Mouse (Mus musculus) neural tube, embryonic 11.5 days (tissue): ENCODE data around the gene Dnmt1. TPM values are rescaled to one million over a fixed set of nuclear protein-coding genes. Genes with fewer than 3 reads are reported as not detected.

Source experiments
- ATAC-seq: fragments of 200-750 bp; cut with Nextera tagmentation; 2 replicates; pipeline ENCODE4 v1.8.0; 2017; ENCODE audit warnings: moderate number of reproducible peaks, mild to moderate bottlenecking, moderate TSS enrichment, moderate library complexity; ENCODE audit not compliant: insufficient read depth, low FRiP score, low TSS enrichment
- DNase-seq: peaks from one replicate; pipeline ENCODE4 v3.0.0-alpha.2; 2015; ENCODE audit warnings: low spot score
- H3K27ac ChIP-seq: fragments of 300-500 bp; sonication (generic); 2 replicates; pipeline ENCODE4 v1.5.1; 2014; ENCODE audit warnings: low read depth, mild to moderate bottlenecking, low read length
- H3K27me3 ChIP-seq: fragments of 300-500 bp; sonication (generic); 2 replicates; pipeline ENCODE4 v1.6.1; 2014; ENCODE audit warnings: mild to moderate bottlenecking, low read length, mixed read lengths; ENCODE audit not compliant: control insufficient read depth, insufficient read depth
- H3K36me3 ChIP-seq: fragments of 300-500 bp; sonication (generic); 2 replicates; pipeline ENCODE4 v1.6.1; 2014; ENCODE audit warnings: mild to moderate bottlenecking, low read length, moderate library complexity, mixed read lengths; ENCODE audit not compliant: control insufficient read depth, insufficient read depth
- H3K4me1 ChIP-seq: fragments of 300-500 bp; sonication (generic); 2 replicates; pipeline ENCODE4 v1.6.1; 2014; ENCODE audit warnings: low read length, mixed read lengths; ENCODE audit not compliant: control insufficient read depth, insufficient read depth
- H3K4me2 ChIP-seq: fragments of 300-500 bp; sonication (generic); 2 replicates; pipeline ENCODE4 v1.6.1; 2014; ENCODE audit warnings: low read depth, mild to moderate bottlenecking, moderate library complexity
- H3K4me3 ChIP-seq: fragments of 300-500 bp; sonication (generic); 2 replicates; pipeline ENCODE4 v1.5.1; 2014; ENCODE audit warnings: low read depth, low read length
- H3K9ac ChIP-seq: fragments of 300-500 bp; sonication (generic); 2 replicates; pipeline ENCODE4 v1.6.1; 2014; ENCODE audit warnings: mild to moderate bottlenecking, low read length
- H3K9me3 ChIP-seq: fragments of 300-500 bp; sonication (generic); 2 replicates; pipeline ENCODE4 v1.6.1; 2016; ENCODE audit warnings: low read length; ENCODE audit not compliant: control insufficient read depth
- WGBS: fragments of 180-500 bp; shearing (Covaris S2); extraction: QIAGEN DNeasy Blood & Tissue Kit; methylation state at CpG from one replicate; pipeline ENCODE4 v1.1.7; 2014; 5-methylcytosine and 5-hydroxymethylcytosine counted together
- polyA plus RNA-seq: library from polyadenylated mRNA; unstranded; fragments of >200 nt; fragmentation: Nextera tagmentation; extraction: Ambion mirVana; gene quantifications from 2 replicates; pipeline ENCODE4 v1.2.1, GENCODE M21; 2014

Gene Dnmt1
- polyA plus RNA-seq, 1 experiment from 2014 or later, result 72.7 TPM

DNA sequence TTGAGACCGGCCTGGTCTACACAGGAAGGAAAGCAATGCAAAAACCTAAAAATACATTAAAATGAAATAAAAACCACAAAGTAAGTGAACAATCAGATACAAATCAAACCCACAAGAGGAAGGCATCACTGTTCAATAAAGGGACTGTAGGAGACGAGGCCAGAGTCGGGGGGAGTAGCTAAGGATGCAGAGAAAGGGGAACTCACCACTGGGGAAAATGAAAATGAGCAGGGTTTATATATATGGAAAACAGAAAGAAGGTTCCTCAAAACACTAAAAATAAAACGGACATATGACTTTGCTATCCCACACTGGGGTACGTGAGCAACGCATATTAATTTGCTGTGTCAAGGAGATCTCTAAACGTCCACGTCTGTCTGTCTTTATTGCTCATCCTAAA lies 37.4 kb upstream of the Dnmt1 start:
- ATAC-seq, result no peak
- no peak overlapping the region for H3K4me3 ChIP-seq
- no peak overlapping the region for H3K4me2 ChIP-seq
- H3K4me1 ChIP-seq, result no peaks in the 10 kb centered on the region
- no peak overlapping the region for H3K9ac ChIP-seq
- no peaks in the 10 kb centered on the region for H3K27me3 ChIP-seq
- no peak overlapping the region for H3K27ac ChIP-seq
- no peak for DNase-seq
- H3K9me3 ChIP-seq, result no peaks in the 10 kb centered on the region
- WGBS, result 86% methylated on average over 8 of the region's 8 CpGs
- H3K36me3 ChIP-seq, result no peaks in the 10 kb centered on the region

DNA sequence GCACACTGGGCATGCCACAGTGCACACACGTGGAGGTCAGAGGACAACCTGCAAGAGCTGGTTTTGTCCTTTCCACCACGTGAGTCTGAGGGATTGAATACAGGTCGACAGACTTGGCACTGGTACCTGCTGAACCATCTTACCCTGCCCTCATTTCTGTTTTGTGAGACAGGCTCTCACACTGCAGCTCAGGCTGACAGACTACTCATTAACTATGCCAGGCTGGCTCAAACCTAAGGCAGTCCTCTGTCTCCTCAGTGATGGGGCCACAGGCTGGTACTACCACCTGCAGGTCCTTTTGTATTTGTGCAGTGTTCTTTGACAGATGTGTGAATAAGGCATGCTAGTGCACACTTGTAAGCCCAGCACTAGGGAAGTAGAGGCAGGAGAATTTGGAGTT lies 35.4 kb upstream of the Dnmt1 start:
- H3K27ac ChIP-seq, result no peak overlapping the region
- no peak overlapping the region for H3K4me2 ChIP-seq
- H3K27me3 ChIP-seq, result no peaks in the 10 kb centered on the region
- no peaks in the 10 kb centered on the region for H3K9me3 ChIP-seq
- ATAC-seq (no peak), DNase-seq (no peak)
- no peaks in the 10 kb centered on the region for H3K36me3 ChIP-seq
- H3K4me1 ChIP-seq, result peaks cover 4% of the 10 kb centered on the region; the same call in 1 of the 2 replicates
- no peak overlapping the region for H3K9ac ChIP-seq
- H3K4me3 ChIP-seq, result no peak overlapping the region
- 78% methylated on average over 3 of the region's 3 CpGs for WGBS

DNA sequence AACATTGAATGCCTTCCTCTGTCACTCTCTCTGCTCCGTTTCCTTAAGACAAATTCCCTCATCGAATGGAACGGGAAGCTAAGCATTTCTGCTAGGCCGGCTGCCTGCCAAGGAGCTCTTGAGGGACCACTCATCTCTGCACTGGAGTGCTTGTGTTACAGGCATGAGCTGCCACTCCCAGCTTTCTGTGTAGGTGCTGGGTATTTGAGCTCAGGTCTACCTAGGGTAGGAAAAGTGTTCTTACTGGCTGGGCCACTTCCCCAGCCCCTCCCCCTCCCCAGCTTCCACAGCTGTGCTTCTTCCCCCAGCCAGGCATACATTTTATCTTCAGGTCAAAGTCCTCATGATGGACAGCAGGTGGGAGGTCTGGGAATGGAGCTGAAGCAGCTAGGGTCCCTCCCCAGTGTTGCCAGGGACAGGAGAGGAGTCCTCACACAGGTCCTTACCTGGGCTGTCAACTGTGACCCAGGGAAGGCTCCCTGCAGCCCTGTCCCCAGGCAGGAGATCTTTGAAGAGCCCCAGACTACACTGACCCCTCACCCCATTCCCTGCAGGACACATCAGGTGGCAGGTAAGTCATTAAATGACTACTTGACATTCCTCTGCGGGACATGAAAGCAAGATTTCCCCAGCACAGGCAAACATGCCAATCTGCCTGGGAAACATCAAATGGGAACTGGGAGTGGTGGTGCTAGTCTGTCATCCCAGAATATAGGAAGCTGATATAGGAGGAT lies 33.6 kb upstream of the Dnmt1 start:
- Histone ChIP-seq H3K9me3 (no peaks in the 10 kb centered on the region), H3K4me2 (no peak overlapping the region), H3K36me3 (no peaks in the 10 kb centered on the region), H3K27ac (no peak overlapping the region), H3K4me1 (peaks cover 4% of the 10 kb centered on the region; the same call in 1 of the 2 replicates), H3K4me3 (no peak overlapping the region), H3K27me3 (no peaks in the 10 kb centered on the region), H3K9ac (no peak overlapping the region)
- no peak for DNase-seq
- ATAC-seq, result no peak
- WGBS, result 54% methylated on average over 5 of the region's 5 CpGs

DNA sequence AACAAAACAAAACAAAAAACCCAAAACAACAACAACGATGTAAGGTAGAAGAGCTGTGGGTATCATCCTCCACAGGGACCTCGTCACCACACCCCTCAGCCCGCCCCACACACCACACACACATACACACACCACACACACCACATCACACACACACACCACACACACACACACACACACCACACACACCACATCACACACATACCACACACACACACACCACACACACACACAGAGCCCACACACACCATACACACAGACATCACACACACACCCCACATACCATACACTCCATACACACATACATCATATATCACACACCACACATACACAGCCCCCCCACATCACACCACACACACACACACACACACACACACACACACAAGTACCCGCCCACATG lies 31.9 kb upstream of the Dnmt1 start:
- WGBS, result 93% methylated on average over 4 of the region's 4 CpGs
- DNase-seq (no peak), ATAC-seq (no peak)
- Histone ChIP-seq H3K27me3 (0 out of 2 replicates have a peak, but pooled peaks cover 3% of the 10 kb centered on the region), H3K9me3 (no peaks in the 10 kb centered on the region), H3K27ac (no peak overlapping the region), H3K4me3 (no peak overlapping the region), H3K4me2 (no peak overlapping the region), H3K9ac (no peak overlapping the region), H3K36me3 (no peaks in the 10 kb centered on the region), H3K4me1 (peaks cover 4% of the 10 kb centered on the region; the same call in 1 of the 2 replicates)

DNA sequence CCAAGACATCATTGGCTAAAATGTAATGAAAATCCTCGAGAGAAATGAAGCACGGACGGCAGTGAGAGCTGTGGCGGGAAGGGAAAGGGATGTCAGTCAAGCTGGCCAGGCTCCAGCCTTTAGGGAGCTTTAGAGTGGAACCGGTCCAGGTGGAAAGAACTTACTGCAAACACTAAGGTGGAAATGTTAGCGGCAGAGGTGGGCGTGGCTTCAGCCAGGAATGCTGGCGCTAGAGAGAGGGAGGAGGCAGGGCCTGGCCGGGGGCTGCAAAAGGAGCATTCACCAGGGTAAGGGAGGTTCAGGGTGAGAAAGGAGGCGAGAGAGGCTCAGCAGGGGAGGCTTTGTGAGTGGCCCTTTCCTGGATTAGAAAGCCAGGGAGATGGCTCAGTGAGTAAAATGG lies 31.2 kb upstream of the Dnmt1 start:
- no peak for DNase-seq
- H3K4me1 ChIP-seq, result peaks cover 4% of the 10 kb centered on the region; the same call in 1 of the 2 replicates
- H3K4me3 ChIP-seq, result no peak overlapping the region
- 4% methylated on average over 10 of the region's 10 CpGs for WGBS
- H3K9ac ChIP-seq, result peak overlapping the region; percentile 35; the same call in 1 of the 2 replicates
- H3K9me3 ChIP-seq, result no peaks in the 10 kb centered on the region
- H3K27me3 ChIP-seq, result 0 out of 2 replicates have a peak, but pooled peaks cover 3% of the 10 kb centered on the region
- H3K36me3 ChIP-seq, result no peaks in the 10 kb centered on the region
- no peak overlapping the region for H3K4me2 ChIP-seq
- ATAC-seq, result no peak
- H3K27ac ChIP-seq, result no peak overlapping the region

DNA sequence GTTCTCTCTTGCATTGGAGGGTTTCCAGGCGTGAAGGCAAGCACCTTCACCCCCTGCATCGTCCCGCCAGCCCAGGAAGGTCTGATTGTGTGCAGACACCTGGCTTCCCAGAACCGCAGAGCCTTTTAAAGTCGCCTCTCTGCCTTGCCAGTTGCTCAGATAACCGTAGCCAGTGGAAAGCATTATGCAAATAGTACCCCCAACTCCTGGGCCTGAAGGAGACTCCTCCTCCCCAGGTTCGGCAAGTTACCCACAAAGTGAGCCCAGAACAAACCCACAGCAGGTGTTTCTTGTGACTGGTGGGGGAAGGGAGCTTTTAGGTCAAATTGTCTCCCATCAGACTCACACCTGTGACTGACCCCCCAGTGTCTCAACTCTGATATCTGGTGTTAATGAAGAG lies 28.3 kb upstream of the Dnmt1 start:
- Histone ChIP-seq H3K9me3 (no peaks in the 10 kb centered on the region), H3K27me3 (0 out of 2 replicates have a peak, but pooled peaks cover 3% of the 10 kb centered on the region), H3K9ac (no peak overlapping the region), H3K4me2 (no peak overlapping the region), H3K27ac (no peak overlapping the region), H3K4me1 (peaks cover 4% of the 10 kb centered on the region; the same call in 1 of the 2 replicates), H3K4me3 (no peak overlapping the region), H3K36me3 (no peaks in the 10 kb centered on the region)
- WGBS, result 23% methylated on average over 7 of the region's 7 CpGs
- DNase-seq (no peak), ATAC-seq (no peak)

DNA sequence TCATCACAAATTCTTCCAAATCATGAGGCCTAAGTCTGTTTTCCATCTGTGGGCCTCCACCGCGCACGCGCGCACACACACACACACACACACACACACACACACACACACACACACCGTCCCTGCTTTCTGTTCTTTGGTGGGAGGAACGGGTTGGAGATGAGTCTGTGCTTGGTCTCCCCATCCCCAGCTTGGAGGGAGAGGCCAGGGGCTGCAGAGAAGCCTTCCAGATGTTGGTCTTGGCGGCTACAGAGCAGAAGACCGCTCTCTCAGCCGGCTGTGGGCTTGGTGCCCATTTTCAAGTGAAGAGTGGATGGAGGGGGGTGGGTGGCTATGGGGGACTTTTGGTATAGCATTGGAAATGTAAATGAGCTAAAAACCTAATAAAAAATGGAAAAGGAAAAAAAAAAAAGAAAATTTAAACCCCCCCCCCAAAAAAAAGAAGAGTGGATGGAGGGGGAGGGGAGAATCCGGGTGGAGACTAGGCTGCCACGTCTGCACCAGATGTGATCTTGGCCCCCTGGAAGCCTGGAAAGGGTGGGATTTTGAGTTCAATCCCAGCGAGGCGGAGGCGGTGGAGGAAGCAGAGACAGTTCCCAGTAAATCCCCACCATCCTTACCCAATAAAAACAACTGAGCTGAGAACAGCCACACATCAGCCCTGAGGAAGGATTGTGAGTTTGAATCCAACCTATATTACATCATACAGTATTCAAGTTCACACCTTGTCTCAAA lies 27.4 kb upstream of the Dnmt1 start:
- Histone ChIP-seq H3K9ac (no peak overlapping the region), H3K4me3 (no peak overlapping the region), H3K27ac (no peak overlapping the region), H3K4me1 (peaks cover 4% of the 10 kb centered on the region; the same call in 1 of the 2 replicates), H3K36me3 (no peaks in the 10 kb centered on the region), H3K9me3 (no peaks in the 10 kb centered on the region), H3K4me2 (no peak overlapping the region), H3K27me3 (0 out of 2 replicates have a peak, but pooled peaks cover 3% of the 10 kb centered on the region)
- ATAC-seq (no peak), DNase-seq (no peak)
- 65% methylated on average over 15 of the region's 15 CpGs for WGBS

DNA sequence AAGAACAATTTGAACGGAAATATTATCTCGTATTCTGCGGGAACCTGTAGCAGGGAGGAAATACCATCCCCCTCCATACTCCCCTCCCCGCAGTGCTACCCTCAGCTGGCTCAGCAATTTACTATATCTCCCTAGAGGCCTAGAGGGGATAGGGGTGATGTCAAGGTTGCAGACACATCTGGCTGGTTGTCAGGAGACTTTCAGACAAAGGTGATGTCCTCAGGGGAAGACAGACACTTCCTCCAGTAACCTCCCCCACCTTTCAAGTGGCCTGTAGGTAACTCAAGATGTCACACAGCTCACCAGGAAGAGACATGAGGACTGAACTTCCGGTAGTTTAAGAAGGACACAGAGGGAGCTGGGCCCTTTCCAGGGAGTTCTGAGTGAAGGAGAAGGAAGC lies 23.5 kb upstream of the Dnmt1 start:
- 72% methylated on average over 5 of the region's 5 CpGs for WGBS
- H3K4me3 ChIP-seq, result no peak overlapping the region
- no peak overlapping the region for H3K4me2 ChIP-seq
- DNase-seq (no peak), ATAC-seq (no peak)
- H3K9me3 ChIP-seq, result no peaks in the 10 kb centered on the region
- no peak overlapping the region for H3K9ac ChIP-seq
- no peaks in the 10 kb centered on the region for H3K36me3 ChIP-seq
- H3K27me3 ChIP-seq, result 0 out of 2 replicates have a peak, but pooled peaks cover 2% of the 10 kb centered on the region
- H3K4me1 ChIP-seq, result no peaks in the 10 kb centered on the region
- no peak overlapping the region for H3K27ac ChIP-seq
